In genomic region chr8:72680133-72680532, GRCm38 (mm10) we compare ENCODE assay signal across 9 mouse cellular contexts. TPM values are rescaled to one million over a fixed set of nuclear protein-coding genes. Genes with fewer than 3 reads are reported as not detected.
A peak's percentile ranks its signal among the peaks of the same experiment; 100 is the strongest.
DNase-seq lines count a peak whose midpoint lies in the region; ATAC-seq lines count a peak whose summit lies in the region.
"Had no signal": no experiment of that assay in that cellular context is flagged by ENCODE, and none has a peak within 500 bp of the region (broad histone marks: within the 10 kb centered on the region; RNA-seq: fewer than 3 reads in every experiment).

No protein-coding gene starts in this region.

- no peak overlapping the region for H3K4me3 ChIP-seq in lung, embryonic 15.5 days
- H3K4me3 ChIP-seq: heart, embryonic 13.5 days had no signal

- no peaks in the 10 kb centered on the region for H3K36me3 ChIP-seq in lung, embryonic 15.5 days
- H3K36me3 ChIP-seq: heart, embryonic 13.5 days had no signal

- H3K4me1 ChIP-seq in lung, embryonic 15.5 days, result no peaks in the 10 kb centered on the region

- intact Hi-C loops in gastrocnemius, postnatal 36 days (cut with DNase I), result loop anchor here (1.0 kb wide), 1 partner anchor 66 kb away; no protein-coding TSS in a partner anchor

- H3K27ac ChIP-seq in lung, embryonic 15.5 days, result no peak overlapping the region
- H3K27ac ChIP-seq: heart, embryonic 13.5 days had no signal

- DNase-seq in CD4-positive, CD25-positive, alpha-beta regulatory T cell, adult 2 months (ENCODE audit: low read depth, low spot score), result peak; percentile 78
- peak; percentile 61 to 88 for DNase-seq in adrenal gland, adult (ENCODE audit: inconsistent age in 2 of 2, low spot score in 1 of 2)
- DNase-seq in embryo, embryonic 10.5 days (ENCODE audit: low spot score), result peak; percentile 85
- DNase-seq in gastrocnemius, postnatal 36 days, result peak; percentile 16 to 24
- peak; percentile 22 for DNase-seq in large intestine, adult 2 months (ENCODE audit: low read depth, low spot score)
- peak; percentile 86 for DNase-seq in retina, embryonic 14.5 days (ENCODE audit: low spot score)
- DNase-seq in urinary bladder, postnatal 36 days (ENCODE audit: low spot score in 2 of 2), result peak; percentile 41 to 66

- ATAC-seq in lung, embryonic 15.5 days (ENCODE audit: borderline replicate concordance, extremely low read depth, low FRiP score, low TSS enrichment), result 0 out of 2 replicates have a peak, but pooled peaks have one; percentile 21

- H3K4me2 ChIP-seq in lung, embryonic 15.5 days, result no peak overlapping the region
- H3K4me2 ChIP-seq: heart, embryonic 13.5 days had no signal

- H3K9ac ChIP-seq in lung, embryonic 15.5 days, result no peak overlapping the region
- H3K9ac ChIP-seq: heart, embryonic 13.5 days had no signal

- no peaks in the 10 kb centered on the region for H3K9me3 ChIP-seq in lung, embryonic 15.5 days
- H3K9me3 ChIP-seq: heart, embryonic 13.5 days had no signal

- 8% methylated on average over 3 of the region's 3 CpGs for WGBS in large intestine, adult 2 months
- WGBS in lung, embryonic 15.5 days, result 3% methylated on average over 3 of the region's 3 CpGs

- H3K27me3 ChIP-seq in lung, embryonic 15.5 days, result no peaks in the 10 kb centered on the region
- H3K27me3 ChIP-seq: heart, embryonic 13.5 days had no signal

RNA-seq across cellular contexts. Expression of gene Nwd1, which starts 33.6 kb away (rescaled TPM):
- total RNA-seq in gastrocnemius, postnatal 36 days (2021), result under 1 TPM; 0.41 to 0.54 TPM
- 0.03 and 0.05 TPM in 2 replicates for polyA plus RNA-seq in large intestine, adult 2 months (2012; rRNA removed)
- 0.17 and 0.21 TPM in 2 replicates for polyA plus RNA-seq in lung, embryonic 15.5 days (2015; fragmentation: Nextera tagmentation; extraction: Ambion mirVana)

RNA-seq across cellular contexts. Expression of gene Sin3b, which starts 43.0 kb away (rescaled TPM):
- total RNA-seq in gastrocnemius, postnatal 36 days (2021), result 10 to 100 TPM; 32.5 to 33.0 TPM
- 108 and 132 TPM in 2 replicates for polyA plus RNA-seq in large intestine, adult 2 months (2012; rRNA removed)
- polyA plus RNA-seq in lung, embryonic 15.5 days (2015; fragmentation: Nextera tagmentation; extraction: Ambion mirVana), result 162 and 164 TPM in 2 replicates

Comparison
In these comparisons a context has a peak if more than half of its experiments do, and no peak if none do; other contexts are left out.
1. DNase-seq: peak in every context shown above with its lines; median percentile 86 in retina, embryonic 14.5 days; 85 in embryo, embryonic 10.5 days; 78 in CD4-positive, CD25-positive, alpha-beta regulatory T cell, adult 2 months; 74 in adrenal gland, adult; 54 in urinary bladder, postnatal 36 days; 22 in large intestine, adult 2 months; 20 in gastrocnemius, postnatal 36 days.